Mouse (Mus musculus) naive thymus-derived CD4-positive, alpha-beta T cell, adult 2 months (primary cell): ENCODE measurements around the gene Srrm3.

Source experiments
- DNase-seq: peaks from one replicate; pipeline ENCODE4 v3.0.0-alpha.2; 2011; ENCODE audit warnings: low read depth

Srrm3 gene

GRCm38 (mm10) chr5:135905320-135906225 is 98.9 kb downstream of the Srrm3 start:
- no peak for DNase-seq

GRCm38 (mm10) chr5:135906846-135907245 is 100.2 kb downstream of the Srrm3 start:
- no peak for DNase-seq

- DNase-seq, result no peak
These were observed 100.6 kb downstream of the Srrm3 start for GRCm38 (mm10) chr5:135907256-135907655.

- DNase-seq, result no peak
These were observed 101.5 kb downstream of the Srrm3 start for GRCm38 (mm10) chr5:135908185-135908584.

GRCm38 (mm10) chr5:135908989-135909388 is 102.3 kb downstream of the Srrm3 start:
- DNase-seq, result no peak

GRCm38 (mm10) chr5:135909646-135910045 is 103.0 kb downstream of the Srrm3 start:
- no peak for DNase-seq

GRCm38 (mm10) chr5:135910813-135911212 is 104.1 kb downstream of the Srrm3 start:
- no peak for DNase-seq

- no peak for DNase-seq
These were observed 105.0 kb downstream of the Srrm3 start for GRCm38 (mm10) chr5:135911633-135912220.

GRCm38 (mm10) chr5:135913201-135913600 is 106.5 kb downstream of the Srrm3 start:
- peak; percentile 47 for DNase-seq

GRCm38 (mm10) chr5:135914156-135914555 is 107.5 kb downstream of the Srrm3 start:
- no peak for DNase-seq

- DNase-seq, result no peak
These were observed 109.4 kb downstream of the Srrm3 start for GRCm38 (mm10) chr5:135916051-135916565.

- no peak for DNase-seq
These were observed 109.9 kb downstream of the Srrm3 start for GRCm38 (mm10) chr5:135916601-135917000.

- peak; percentile 38 for DNase-seq
These were observed 110.8 kb downstream of the Srrm3 start for GRCm38 (mm10) chr5:135917327-135918058.

GRCm38 (mm10) chr5:135918059-135918437 is 111.4 kb downstream of the Srrm3 start:
- no peak for DNase-seq

GRCm38 (mm10) chr5:135918593-135918992 is 111.9 kb downstream of the Srrm3 start:
- no peak for DNase-seq

- DNase-seq, result no peak
These were observed 113.2 kb downstream of the Srrm3 start for GRCm38 (mm10) chr5:135919902-135920301.

GRCm38 (mm10) chr5:135923901-135924300 is 117.2 kb downstream of the Srrm3 start:
- no peak for DNase-seq
